Mouse (Mus musculus): ENCODE measurements around the gene Anp32a.

Anp32a gene

GRCm38 (mm10) chr9:62341123-62341486 is at the start of gene Anp32a:
Anp32a (plus strand) TSS chr9:62341293.
- peak; percentile 97 for DNase-seq (ENCODE audit: low spot score)

DNA sequence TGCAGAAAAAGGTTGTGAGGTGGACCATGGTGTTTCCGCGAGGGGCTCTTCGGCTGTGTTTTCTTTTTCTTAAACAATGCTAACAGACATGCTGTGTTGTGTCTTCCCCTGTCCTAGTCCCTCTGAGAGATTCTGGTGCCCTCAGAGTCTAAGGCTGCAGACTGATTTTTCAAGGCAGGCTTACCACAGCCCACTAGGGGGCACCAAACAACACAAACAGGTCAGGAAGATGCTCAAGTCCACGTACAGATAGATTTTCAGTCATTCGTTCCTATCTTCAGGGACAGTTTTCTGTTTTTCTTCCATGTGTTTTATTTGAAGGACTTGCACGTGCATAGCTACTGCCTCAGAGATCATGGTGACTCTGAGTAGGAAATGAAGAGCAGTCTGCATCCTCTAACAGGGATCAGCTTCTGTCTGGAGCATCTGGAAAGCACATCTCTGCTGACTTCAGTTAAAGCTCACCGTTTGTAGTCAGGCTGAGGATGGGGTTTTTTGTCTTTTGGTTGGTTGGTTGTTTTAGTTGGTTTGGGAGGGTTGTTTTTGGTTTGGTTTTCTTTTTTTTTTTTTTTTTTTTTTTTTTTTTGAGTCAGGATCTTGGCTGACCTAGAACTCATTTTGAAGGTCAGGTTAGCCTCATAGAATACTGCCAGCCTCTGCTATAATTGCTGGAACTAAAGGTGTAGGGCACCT is 45.9 kb upstream of the Anp32a start:
- peak; percentile 47 for DNase-seq (ENCODE audit: low spot score)

- DNase-seq (ENCODE audit: low spot score) = no peak
These were observed 44.2 kb upstream of the Anp32a start for GRCm38 (mm10) chr9:62296891-62297290.

GRCm38 (mm10) chr9:62315556-62315955 is 25.5 kb upstream of the Anp32a start:
- DNase-seq (ENCODE audit: low spot score) = no peak

DNA sequence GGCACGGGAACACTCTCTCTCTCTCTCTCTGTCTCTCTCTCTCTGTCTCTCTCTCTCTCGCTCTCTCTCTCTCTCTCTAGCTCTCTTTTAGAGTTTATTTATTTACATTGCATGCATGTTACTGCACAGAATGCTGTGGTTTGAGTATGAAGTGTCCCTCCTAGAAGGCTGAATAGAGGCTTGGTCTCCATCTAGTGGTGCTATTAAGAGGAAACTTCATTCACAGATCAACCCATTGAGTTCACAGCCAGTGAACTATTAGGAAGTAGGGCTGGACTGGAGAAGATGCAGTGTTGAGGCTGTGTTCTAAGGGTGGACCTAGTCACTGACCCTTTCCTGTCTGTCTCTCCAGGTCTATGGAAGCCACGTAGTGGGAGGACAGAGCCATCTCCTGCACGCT is 22.4 kb upstream of the Anp32a start:
- DNase-seq (ENCODE audit: low spot score) = no peak

GRCm38 (mm10) chr9:62323816-62324215 is 17.3 kb upstream of the Anp32a start:
- no peak for DNase-seq (ENCODE audit: low spot score)

DNA sequence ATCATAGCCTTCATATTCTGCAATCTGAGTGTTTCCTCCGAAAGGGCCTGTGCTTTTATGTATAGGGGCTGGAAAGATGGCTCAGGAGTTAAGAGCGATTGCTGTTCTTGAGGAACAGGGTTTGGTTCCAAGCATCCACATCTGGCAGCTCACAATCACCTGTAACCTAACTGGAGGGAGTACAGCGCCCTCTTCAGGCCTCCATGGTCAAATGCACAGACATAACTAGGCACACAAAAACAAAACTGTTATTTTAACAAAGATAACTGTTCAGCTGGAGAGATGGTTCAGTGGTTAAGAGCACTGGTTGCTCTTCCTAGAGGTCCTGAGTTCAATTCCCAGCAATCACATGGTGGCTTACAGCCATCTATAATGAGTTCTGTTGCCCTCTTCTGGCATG is 15.1 kb upstream of the Anp32a start:
- DNase-seq (ENCODE audit: low spot score) = no peak

DNA sequence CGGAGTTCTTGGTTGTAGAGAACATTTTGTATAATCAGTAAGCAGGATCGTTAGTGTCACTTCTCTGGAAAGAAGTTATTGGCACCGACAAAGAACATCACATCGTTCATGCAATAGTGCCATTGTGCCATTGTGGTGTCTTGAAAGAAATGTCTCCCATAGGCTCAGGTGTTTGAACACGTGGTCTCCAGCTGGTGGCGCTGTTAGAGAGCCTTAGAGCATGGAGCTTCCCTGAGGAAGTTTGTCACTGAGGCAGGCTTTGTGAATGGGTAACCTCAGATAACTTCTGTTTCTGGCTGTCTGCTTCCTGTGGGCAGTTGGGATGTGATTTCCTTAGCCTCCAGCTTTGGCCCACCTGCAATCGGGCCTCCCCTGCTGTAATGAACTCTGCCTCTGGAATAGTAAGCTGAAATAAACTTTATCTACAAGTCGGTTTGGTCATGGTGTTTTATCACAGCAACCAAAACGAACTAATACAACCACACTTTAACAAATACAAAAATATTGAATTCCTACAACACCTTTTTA is 6.7 kb upstream of the Anp32a start:
- no peak for DNase-seq (ENCODE audit: low spot score)

DNA sequence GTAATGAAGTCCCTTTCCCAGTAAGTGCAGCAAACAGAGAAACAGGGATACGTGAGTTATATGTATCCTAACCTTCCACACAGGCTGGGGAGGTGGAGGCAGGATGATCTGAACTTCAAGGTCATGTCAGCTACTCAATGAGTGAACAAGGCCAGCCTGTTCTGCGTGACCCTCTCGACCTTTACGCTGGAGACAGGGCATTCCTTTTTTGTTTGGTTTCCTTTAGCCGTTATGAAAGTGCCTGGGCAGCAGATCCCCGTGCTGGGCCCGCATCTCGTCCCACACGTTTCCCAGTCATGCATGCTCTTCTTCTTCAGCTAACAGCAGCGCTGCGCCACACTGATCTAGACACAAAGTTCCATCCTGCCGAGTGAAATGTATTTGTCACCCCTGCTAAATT is 5.7 kb upstream of the Anp32a start:
- no peak for DNase-seq (ENCODE audit: low spot score)

GRCm38 (mm10) chr9:62337924-62338635 is 3.0 kb upstream of the Anp32a start:
- no peak for DNase-seq (ENCODE audit: low spot score)

GRCm38 (mm10) chr9:62338636-62339191 is 2.4 kb upstream of the Anp32a start:
- DNase-seq (ENCODE audit: low spot score) = no peak

GRCm38 (mm10) chr9:62340301-62341122 is 581 bp upstream of the Anp32a start:
- DNase-seq (ENCODE audit: low spot score) = no peak

GRCm38 (mm10) chr9:62341701-62342440 is 778 bp downstream of the Anp32a start:
- no peak for DNase-seq (ENCODE audit: low spot score)

DNA sequence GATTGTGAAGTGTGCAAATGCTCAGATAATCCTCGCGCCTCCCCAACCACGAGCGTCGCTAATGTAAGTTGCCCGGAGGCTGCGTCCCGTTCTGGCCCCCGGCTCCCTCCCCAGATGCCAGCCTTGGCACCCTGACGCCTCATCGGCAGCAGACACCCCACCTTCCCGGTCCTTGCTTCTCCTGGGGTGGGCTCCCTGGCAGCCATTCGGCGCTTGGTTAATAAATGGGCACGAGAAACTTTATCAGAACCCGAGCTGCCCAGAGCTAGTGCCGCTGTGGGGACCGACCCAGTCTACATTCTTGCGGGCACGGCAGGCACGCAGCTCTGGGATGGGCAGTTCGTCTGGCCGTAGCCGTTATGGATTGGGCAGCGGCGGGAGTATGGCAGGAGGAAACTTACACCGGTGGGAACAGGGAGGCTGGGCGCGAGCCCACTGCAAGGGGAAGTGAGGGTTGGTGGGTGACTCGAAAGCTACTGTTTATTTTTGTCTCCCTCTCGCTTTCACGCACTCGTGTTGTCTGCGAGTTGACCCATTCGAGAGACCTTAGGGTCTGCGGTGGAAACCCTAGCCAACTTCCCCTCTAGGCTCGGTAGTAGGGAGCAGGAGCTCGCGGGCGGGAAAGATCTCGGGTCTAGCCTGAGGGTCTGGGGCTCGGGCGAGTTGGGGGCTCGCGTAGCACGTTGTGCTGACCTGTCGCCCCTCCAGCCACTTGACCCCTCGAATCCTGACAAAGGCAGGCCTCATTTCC is 1.5 kb downstream of the Anp32a start:
- DNase-seq (ENCODE audit: low spot score) = no peak

DNA sequence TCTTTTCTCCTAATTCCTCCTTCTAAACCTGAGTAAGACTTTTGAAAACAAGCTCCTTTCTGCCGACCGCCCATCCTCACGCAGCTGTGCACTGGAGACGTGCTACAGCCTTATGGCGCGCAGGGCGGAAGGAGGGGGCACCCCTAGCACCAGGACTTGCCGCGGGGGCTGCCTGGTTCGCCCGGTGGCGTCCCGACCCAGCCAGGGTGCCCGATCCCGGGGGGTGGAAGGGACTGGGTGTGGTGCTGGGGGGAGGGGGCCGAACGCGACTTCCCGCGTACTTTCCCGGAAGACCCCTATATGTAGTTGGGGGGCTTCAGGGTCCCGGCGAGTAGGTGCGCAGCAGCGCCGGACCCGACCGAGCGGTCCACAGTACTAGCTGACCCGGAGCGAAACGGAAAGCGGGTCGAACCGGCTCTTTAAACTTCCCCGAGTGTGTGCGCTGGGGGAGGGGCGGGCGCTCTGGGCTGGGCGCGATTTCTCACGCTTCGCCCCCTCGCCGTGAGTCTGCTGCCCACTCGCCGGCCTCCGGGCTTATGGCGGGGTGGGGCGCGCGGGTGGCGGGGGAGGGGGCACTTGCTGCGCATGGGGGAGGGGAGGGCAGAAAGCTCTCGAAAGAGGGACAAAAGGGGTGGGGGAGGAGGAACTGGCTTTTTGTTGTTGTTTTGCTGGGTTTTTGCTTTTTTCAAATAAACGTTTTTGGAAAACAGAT is 2.3 kb downstream of the Anp32a start:
- DNase-seq (ENCODE audit: low spot score) = peak; percentile 40

DNA sequence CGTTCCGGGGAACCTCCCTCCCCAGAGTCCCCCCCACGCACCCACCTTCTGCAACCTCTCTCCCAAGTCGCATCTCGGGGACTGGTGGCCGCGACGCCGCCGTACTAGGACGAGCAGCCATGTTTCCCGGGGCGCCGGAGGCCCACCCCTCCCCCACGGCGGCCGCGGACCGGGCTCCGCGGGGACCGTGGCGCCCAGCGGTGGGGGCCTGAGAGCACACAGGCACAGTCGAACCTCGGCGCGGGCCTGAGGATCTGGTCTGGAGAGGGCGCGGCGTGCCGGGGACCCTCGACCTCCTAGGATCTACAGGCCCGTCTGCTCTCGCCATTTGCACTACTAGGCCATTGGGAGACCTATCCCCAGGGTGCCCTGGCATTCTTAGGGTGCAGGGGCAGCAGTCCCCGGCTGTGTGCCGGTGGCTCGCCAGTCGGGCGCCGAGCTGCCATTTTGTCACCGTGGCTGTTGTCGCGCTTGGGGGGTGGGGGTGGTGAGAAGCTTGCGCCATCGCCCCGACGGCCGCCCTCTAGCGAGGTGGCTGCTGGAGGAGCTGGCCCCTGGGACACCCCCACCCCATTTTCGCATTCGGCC is 2.9 kb downstream of the Anp32a start:
- DNase-seq (ENCODE audit: low spot score) = no peak

DNA sequence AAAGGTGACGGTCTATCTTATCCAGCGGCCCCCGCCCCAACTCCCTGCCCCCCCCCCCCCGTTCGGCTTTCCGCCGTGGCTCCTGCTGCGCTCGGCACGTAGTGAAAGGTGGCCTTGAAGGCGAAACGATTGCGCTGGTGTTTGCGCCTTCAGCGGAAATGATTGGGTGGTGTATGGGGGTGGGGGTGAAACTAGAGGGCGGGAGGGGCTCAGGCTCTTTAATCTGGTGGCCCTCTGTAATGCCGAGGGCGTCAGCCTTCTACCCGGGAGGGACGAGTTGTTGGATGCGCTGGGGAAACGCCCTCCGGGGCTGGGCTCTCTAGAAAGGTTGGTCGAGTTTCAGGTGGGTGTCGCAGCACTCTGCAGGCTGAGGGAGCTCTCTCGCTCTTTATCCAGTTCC is 3.5 kb downstream of the Anp32a start:
- no peak for DNase-seq (ENCODE audit: low spot score)

DNA sequence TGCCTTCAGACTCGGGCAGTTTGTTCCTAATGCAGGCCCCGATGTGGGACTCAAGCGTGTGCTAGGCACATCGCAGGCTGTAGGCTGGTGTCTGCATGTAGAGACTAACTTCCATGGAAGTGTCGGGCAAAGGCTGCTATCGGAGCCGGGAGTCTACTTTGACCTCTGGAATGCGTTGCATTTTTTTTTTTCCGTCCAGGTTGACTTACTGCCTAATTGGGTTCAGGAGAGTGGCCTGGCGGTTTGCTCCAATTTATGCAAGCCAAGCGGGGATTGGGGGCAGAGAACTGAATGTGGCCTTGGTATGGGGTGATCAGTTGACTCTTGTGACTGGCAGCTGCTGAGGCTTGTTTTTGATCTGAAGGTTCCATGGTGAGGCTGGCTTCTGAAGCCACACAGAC is 4.0 kb downstream of the Anp32a start:
- no peak for DNase-seq (ENCODE audit: low spot score)

GRCm38 (mm10) chr9:62345633-62346387 is 4.7 kb downstream of the Anp32a start:
- no peak for DNase-seq (ENCODE audit: low spot score)

Measured in urinary bladder, postnatal 10 days (tissue).